11 mouse cellular contexts compared by ENCODE assay signal in genomic region chr8:104569559-104569958, GRCm38 (mm10). TPM values are rescaled to one million over a fixed set of nuclear protein-coding genes. Genes with fewer than 3 reads are reported as not detected.
DNase-seq lines count a peak whose midpoint lies in the region; ATAC-seq lines count a peak whose summit lies in the region.
"Had no signal": no experiment of that assay in that cellular context is flagged by ENCODE, and none has a peak within 500 bp of the region (broad histone marks: within the 10 kb centered on the region; RNA-seq: fewer than 3 reads in every experiment).

No protein-coding gene starts in this region.

- no peak overlapping the region for H3K27ac ChIP-seq in hindbrain, embryonic 11.5 days (ENCODE audit: low read depth, low read length)
- no peak overlapping the region for H3K27ac ChIP-seq in hindbrain, embryonic 10.5 days
- H3K27ac ChIP-seq: lung, embryonic 15.5 days had no signal

- no peaks in the 10 kb centered on the region for H3K9me3 ChIP-seq in hindbrain, embryonic 11.5 days (ENCODE audit: control insufficient read depth, low read length)
- no peaks in the 10 kb centered on the region for H3K9me3 ChIP-seq in hindbrain, embryonic 10.5 days
- H3K9me3 ChIP-seq: lung, embryonic 15.5 days had no signal

- no peaks in the 10 kb centered on the region for H3K36me3 ChIP-seq in hindbrain, embryonic 11.5 days (ENCODE audit: control insufficient read depth, insufficient read depth, low read length)
- no peaks in the 10 kb centered on the region for H3K36me3 ChIP-seq in hindbrain, embryonic 10.5 days
- H3K36me3 ChIP-seq: lung, embryonic 15.5 days had no signal

- H3K9ac ChIP-seq in hindbrain, embryonic 11.5 days (ENCODE audit: low read depth, low read length) = no peak overlapping the region
- H3K9ac ChIP-seq: lung, embryonic 15.5 days had no signal

- no peak overlapping the region for H3K4me3 ChIP-seq in hindbrain, embryonic 11.5 days (ENCODE audit: low read depth, low read length)
- H3K4me3 ChIP-seq in hindbrain, embryonic 10.5 days = no peak overlapping the region
- H3K4me3 ChIP-seq: lung, embryonic 15.5 days had no signal

- no peaks in the 10 kb centered on the region for H3K4me1 ChIP-seq in hindbrain, embryonic 11.5 days (replicated peaks; ENCODE audit: control insufficient read depth, insufficient read depth, low read length)
- peaks cover 6% of the 10 kb centered on the region for H3K4me1 ChIP-seq in hindbrain, embryonic 10.5 days (replicated peaks)

- no peak overlapping the region for H3K4me2 ChIP-seq in hindbrain, embryonic 11.5 days (replicated peaks; ENCODE audit: low read depth, low read length)

- peak; percentile 27 for DNase-seq in hindbrain, embryonic 11.5 days (ENCODE audit: low spot score)
- DNase-seq in hindbrain, embryonic 10.5 days (ENCODE audit: low spot score) = no peak
- peak; percentile 20 for DNase-seq in A20 (ENCODE audit: low read depth, low spot score)
- DNase-seq in adrenal gland, adult 8-10 months = peak; percentile 23
- peak; percentile 70 for DNase-seq in kidney, postnatal 14 days
- DNase-seq in layer of hippocampus, postnatal 36 days = no peak
- no peak for DNase-seq in left cerebral cortex, adult 11 months (ENCODE audit: low spot score)
- DNase-seq in urinary bladder, postnatal 10 days (ENCODE audit: low spot score) = no peak

- H3K27me3 ChIP-seq in hindbrain, embryonic 11.5 days (ENCODE audit: control insufficient read depth, insufficient read depth, low read length) = no peaks in the 10 kb centered on the region
- H3K27me3 ChIP-seq in hindbrain, embryonic 10.5 days (ENCODE audit: insufficient read depth, poor library complexity, severe bottlenecking) = no peaks in the 10 kb centered on the region
- H3K27me3 ChIP-seq: lung, embryonic 15.5 days had no signal

- no peak for ATAC-seq in hindbrain, embryonic 11.5 days (ENCODE audit: low FRiP score)

- WGBS in hindbrain, embryonic 11.5 days = 52% methylated on average over 1 of the region's 1 CpGs
- 45% methylated on average over 1 of the region's 1 CpGs for WGBS in hindbrain, embryonic 10.5 days

RNA-seq across cellular contexts. Expression of gene Pdp2, which starts 21.7 kb away (rescaled TPM):
- 14.4 and 17.1 TPM in 2 replicates for polyA plus RNA-seq in hindbrain, embryonic 11.5 days (2014; fragmentation: Nextera tagmentation; extraction: Ambion mirVana)
- polyA plus RNA-seq in hindbrain, embryonic 10.5 days (2016; fragmentation: Nextera tagmentation; extraction: Ambion mirVana) = 12.7 and 13.3 TPM in 2 replicates
- 10 to 100 TPM; 31.7 to 43.6 (median 38.0) TPM for total RNA-seq in adrenal gland, adult 8-10 months (2022)
- 1 to 10 TPM; 7.3 to 7.4 TPM for total RNA-seq in layer of hippocampus, postnatal 36 days (2021)

RNA-seq across cellular contexts. Expression of gene Car7, which starts 35.1 kb away (rescaled TPM):
- 0.42 and 0.52 TPM in 2 replicates for polyA plus RNA-seq in hindbrain, embryonic 11.5 days (2014; fragmentation: Nextera tagmentation; extraction: Ambion mirVana)
- 0.90 and 1.4 TPM in 2 replicates for polyA plus RNA-seq in hindbrain, embryonic 10.5 days (2016; fragmentation: Nextera tagmentation; extraction: Ambion mirVana)
- 1 to 10 TPM; 1.7 to 5.6 (median 3.2) TPM for total RNA-seq in adrenal gland, adult 8-10 months (2022)
- 10 to 100 TPM; 15.2 to 17.7 TPM for total RNA-seq in layer of hippocampus, postnatal 36 days (2021)

RNA-seq across cellular contexts. Expression of gene Nae1, which starts 35.1 kb away (rescaled TPM):
- polyA plus RNA-seq in hindbrain, embryonic 11.5 days (2014; fragmentation: Nextera tagmentation; extraction: Ambion mirVana) = 140 TPM in 2 replicates
- 121 and 126 TPM in 2 replicates for polyA plus RNA-seq in hindbrain, embryonic 10.5 days (2016; fragmentation: Nextera tagmentation; extraction: Ambion mirVana)
- total RNA-seq in adrenal gland, adult 8-10 months (2022) = 10 to 100 TPM; 40.5 to 66.3 (median 47.3) TPM
- 10 to 100 TPM; 45.5 to 48.9 TPM for total RNA-seq in layer of hippocampus, postnatal 36 days (2021)

RNA-seq across cellular contexts. Expression of gene Cdh16, which starts 54.6 kb away (rescaled TPM):
- not detected in 2 replicates for polyA plus RNA-seq in hindbrain, embryonic 11.5 days (2014; fragmentation: Nextera tagmentation; extraction: Ambion mirVana)
- polyA plus RNA-seq in hindbrain, embryonic 10.5 days (2016; fragmentation: Nextera tagmentation; extraction: Ambion mirVana) = not detected in 2 replicates
- total RNA-seq in adrenal gland, adult 8-10 months (2022) = under 1 TPM in 1 of 4 experiments, not detected in 3; 0.24 TPM
- not detected for total RNA-seq in layer of hippocampus, postnatal 36 days (2021)
- polyA plus RNA-seq: activated CD4-positive, CD25-positive, alpha-beta regulatory T cell, adult 4 months; small intestine, adult 2 months had no signal

RNA-seq across cellular contexts. Expression of gene Terb1, which starts 59.8 kb away (rescaled TPM):
- polyA plus RNA-seq in hindbrain, embryonic 11.5 days (2014; fragmentation: Nextera tagmentation; extraction: Ambion mirVana) = 0.10 TPM in 1 of 2 replicates, not detected in the other
- polyA plus RNA-seq in hindbrain, embryonic 10.5 days (2016; fragmentation: Nextera tagmentation; extraction: Ambion mirVana) = 0.12 and 0.29 TPM in 2 replicates
- total RNA-seq in adrenal gland, adult 8-10 months (2022) = under 1 TPM in 2 of 4 experiments, not detected in 2; 0.16 to 0.52 TPM
- under 1 TPM; 0.35 to 0.66 TPM for total RNA-seq in layer of hippocampus, postnatal 36 days (2021)
- polyA plus RNA-seq: small intestine, adult 2 months had no signal

Comparison
In these comparisons a context has a peak if more than half of its experiments do, and no peak if none do; other contexts are left out.
1. DNase-seq: peak in hindbrain, embryonic 11.5 days (single experiment), A20 (single experiment), adrenal gland, adult 8-10 months (single experiment) and kidney, postnatal 14 days (single experiment); none in hindbrain, embryonic 10.5 days (single experiment), layer of hippocampus, postnatal 36 days (0 of 2), left cerebral cortex, adult 11 months (single experiment) and urinary bladder, postnatal 10 days (single experiment).